Mouse (Mus musculus): ENCODE measurements at regions not wholly inside any gene's neighbourhood (a gene's known extent, or its start where the extent isn't known, plus 50 kb on each side); places are given as distances from the start of the nearest gene placed in this dataset.

DNA sequence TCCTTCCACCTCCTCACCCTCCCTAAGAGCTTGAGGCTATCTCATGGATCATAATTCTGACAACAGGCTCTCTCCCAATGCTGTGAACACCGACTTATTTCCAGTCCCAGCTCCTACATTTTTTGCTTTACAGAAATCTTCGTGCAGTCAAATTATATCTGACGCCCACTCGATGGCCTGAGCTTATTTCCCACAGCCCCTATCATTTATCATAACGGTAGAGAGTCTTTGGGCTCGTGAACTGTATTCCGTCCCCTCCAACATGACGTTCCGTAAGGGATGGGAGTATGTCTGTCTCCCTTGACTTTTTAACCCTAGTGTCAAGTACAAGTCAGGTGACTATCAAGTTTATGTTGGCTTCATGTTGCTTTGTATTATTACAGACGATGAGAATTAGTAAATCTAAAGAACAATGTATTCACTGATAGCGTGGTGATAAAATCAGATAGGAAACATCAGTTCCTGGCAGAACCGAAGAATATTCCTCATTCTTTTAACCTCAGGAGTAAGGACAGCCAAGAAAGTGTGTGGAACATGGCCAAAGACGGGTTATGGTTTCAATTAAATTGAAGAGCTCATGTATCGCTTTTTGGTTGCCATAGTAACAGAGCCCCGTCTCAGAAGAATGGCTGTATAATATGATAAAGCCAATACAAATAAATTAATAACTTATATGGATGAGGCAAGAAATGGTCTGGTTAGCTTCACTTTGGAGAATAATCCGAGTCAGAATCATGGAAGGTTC lies 145.5 kb upstream of the Dyrk2 start:
- Histone ChIP-seq H3K36me3 (ENCODE audit: insufficient read depth, low read length) (no peaks in the 10 kb centered on the region), H3K27me3 (ENCODE audit: insufficient read depth, low read length) (no peaks in the 10 kb centered on the region)
- TF ChIP-seq POU5F1 (IDR thresholded peaks at IDR 0.05; ENCODE audit: borderline replicate concordance, low read length), result no peak
- TF ChIP-seq CTCF (conservative IDR thresholded peaks at IDR 0.05; ENCODE audit: low read length), result no peak
- TF ChIP-seq NANOG (IDR thresholded peaks at IDR 0.05; ENCODE audit: borderline replicate concordance, low read length), result no peak

DNA sequence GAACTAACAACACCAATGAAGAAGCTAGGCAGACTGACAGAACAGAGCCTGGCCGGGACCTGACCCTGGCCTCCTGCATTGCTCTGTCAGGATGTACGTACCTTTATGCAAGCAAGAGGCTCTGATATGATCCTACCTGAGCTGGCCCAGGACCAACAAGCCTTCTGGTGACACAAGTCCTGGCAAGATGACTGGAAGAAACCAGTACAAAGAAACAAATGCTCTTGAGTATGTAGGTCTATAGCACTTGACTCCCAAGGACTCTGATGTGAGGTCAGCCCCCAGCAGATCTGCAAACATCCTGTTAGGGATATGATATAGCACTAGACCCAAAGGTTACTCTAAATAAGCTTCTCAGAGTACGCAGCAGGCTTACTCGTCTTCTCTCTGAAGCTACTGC lies 144.7 kb upstream of the Dyrk2 start:
- Histone ChIP-seq H3K4me1 (replicated peaks; ENCODE audit: low read depth, low read length) (0 out of 2 replicates have a peak, but pooled peaks cover 4% of the 10 kb centered on the region), H3K9me3 (ENCODE audit: low read length) (no peaks in the 10 kb centered on the region), H3K27me3 (ENCODE audit: insufficient read depth, low read length) (no peaks in the 10 kb centered on the region), H3K36me3 (ENCODE audit: insufficient read depth, low read length) (no peaks in the 10 kb centered on the region), H3K4me3 (replicated peaks; ENCODE audit: low read length) (no peak overlapping the region)
- TF ChIP-seq CTCF (conservative IDR thresholded peaks at IDR 0.05; ENCODE audit: low read length) (no peak), NANOG (IDR thresholded peaks at IDR 0.05; ENCODE audit: borderline replicate concordance, low read length) (no peak), POU5F1 (IDR thresholded peaks at IDR 0.05; ENCODE audit: borderline replicate concordance, low read length) (no peak)

More for the DNA sequence above, 145.5 kb upstream of the Dyrk2 start:
- Histone ChIP-seq H3K9me3 (ENCODE audit: low read length) (no peaks in the 10 kb centered on the region), H3K4me3 (replicated peaks; ENCODE audit: low read length) (no peak overlapping the region), H3K4me1 (replicated peaks; ENCODE audit: low read depth, low read length) (0 out of 2 replicates have a peak, but pooled peaks cover 4% of the 10 kb centered on the region)

DNA sequence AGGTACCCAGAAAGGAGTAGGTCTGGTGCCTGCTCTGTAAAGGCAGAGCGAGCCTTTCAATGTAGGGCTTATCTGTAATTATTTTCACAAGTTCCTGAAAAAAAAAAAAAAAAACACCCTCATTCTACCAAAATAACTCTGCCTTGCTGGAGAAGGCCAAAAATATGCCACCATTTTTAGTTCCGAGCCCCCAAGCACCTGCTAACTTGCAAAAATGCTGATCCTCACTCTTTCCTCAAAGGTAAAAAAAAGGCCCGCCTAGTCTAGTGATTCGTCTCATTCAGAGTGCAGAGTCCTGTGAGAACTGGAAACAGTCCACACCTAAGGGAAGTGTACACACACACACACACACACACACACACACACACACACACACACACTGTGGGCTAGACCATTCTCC lies 143.7 kb upstream of the Dyrk2 start:
- 0 out of 2 replicates have a peak, but pooled peaks cover 4% of the 10 kb centered on the region for H3K4me1 ChIP-seq (replicated peaks; ENCODE audit: low read depth, low read length)
- no peaks in the 10 kb centered on the region for H3K27me3 ChIP-seq (ENCODE audit: insufficient read depth, low read length)
- no peak for TF ChIP-seq POU5F1 (IDR thresholded peaks at IDR 0.05; ENCODE audit: borderline replicate concordance, low read length)
- no peaks in the 10 kb centered on the region for H3K36me3 ChIP-seq (ENCODE audit: insufficient read depth, low read length)
- no peaks in the 10 kb centered on the region for H3K9me3 ChIP-seq (ENCODE audit: low read length)
- H3K4me3 ChIP-seq (replicated peaks; ENCODE audit: low read length), result no peak overlapping the region

DNA sequence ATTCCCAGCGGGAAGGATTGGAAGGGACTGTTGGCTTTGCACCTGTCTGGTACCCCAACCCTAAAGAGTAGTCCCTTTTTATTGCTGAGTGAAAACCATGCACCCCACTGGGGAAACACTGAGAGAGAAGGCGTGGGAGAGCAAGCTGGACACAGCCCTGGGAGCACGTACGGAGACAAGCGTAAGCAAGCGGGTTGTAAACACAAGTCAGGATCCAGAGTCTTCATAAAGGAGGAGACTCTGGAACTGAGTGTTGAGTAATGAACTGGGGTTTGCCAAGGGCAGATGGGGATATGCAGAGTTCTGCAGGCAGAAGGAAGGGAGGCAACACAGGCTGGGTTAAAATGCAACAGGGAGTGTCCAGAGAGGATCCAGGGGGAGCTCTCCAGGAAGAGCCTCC lies 141.5 kb upstream of the Dyrk2 start:
- TF ChIP-seq POU5F1 (IDR thresholded peaks at IDR 0.05; ENCODE audit: borderline replicate concordance, low read length) (no peak), CTCF (conservative IDR thresholded peaks at IDR 0.05; ENCODE audit: low read length) (no peak)
- H3K36me3 ChIP-seq (ENCODE audit: insufficient read depth, low read length), result no peaks in the 10 kb centered on the region
- H3K4me3 ChIP-seq (replicated peaks; ENCODE audit: low read length), result no peak overlapping the region
- H3K9me3 ChIP-seq (ENCODE audit: low read length), result no peaks in the 10 kb centered on the region
- H3K27me3 ChIP-seq (ENCODE audit: insufficient read depth, low read length), result no peaks in the 10 kb centered on the region
- H3K4me1 ChIP-seq (replicated peaks; ENCODE audit: low read depth, low read length), result 0 out of 2 replicates have a peak, but pooled peaks cover 4% of the 10 kb centered on the region

DNA sequence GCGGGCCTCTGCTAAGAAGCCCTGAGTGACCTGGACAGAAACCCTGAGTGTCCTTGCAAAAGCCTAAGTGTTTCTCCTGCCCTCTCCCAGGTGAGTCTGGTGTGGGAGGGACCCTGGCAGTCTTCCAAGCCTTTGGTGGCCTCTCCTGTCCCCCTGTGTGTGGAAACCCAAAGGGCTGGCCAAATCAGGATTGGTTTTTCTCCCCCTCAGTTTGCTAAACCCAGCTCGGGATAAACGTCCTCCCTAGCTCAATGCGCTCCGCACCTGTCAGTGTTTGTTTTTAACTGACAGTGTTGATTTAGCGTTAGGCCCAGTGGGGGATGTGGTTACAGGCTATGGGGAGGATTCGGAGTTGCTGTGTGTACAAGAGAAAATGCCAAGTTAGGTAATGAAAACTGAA lies 140.9 kb upstream of the Dyrk2 start:
- H3K9me3 ChIP-seq (ENCODE audit: low read length), result no peaks in the 10 kb centered on the region
- no peaks in the 10 kb centered on the region for H3K27me3 ChIP-seq (ENCODE audit: insufficient read depth, low read length)
- 0 out of 2 replicates have a peak, but pooled peaks cover 4% of the 10 kb centered on the region for H3K4me1 ChIP-seq (replicated peaks; ENCODE audit: low read depth, low read length)
- TF ChIP-seq NANOG (IDR thresholded peaks at IDR 0.05; ENCODE audit: borderline replicate concordance, low read length), result no peak
- TF ChIP-seq CTCF (conservative IDR thresholded peaks at IDR 0.05; ENCODE audit: low read length), result no peak
- TF ChIP-seq POU5F1 (IDR thresholded peaks at IDR 0.05; ENCODE audit: borderline replicate concordance, low read length), result no peak
- no peaks in the 10 kb centered on the region for H3K36me3 ChIP-seq (ENCODE audit: insufficient read depth, low read length)
- no peak overlapping the region for H3K4me3 ChIP-seq (replicated peaks; ENCODE audit: low read length)

DNA sequence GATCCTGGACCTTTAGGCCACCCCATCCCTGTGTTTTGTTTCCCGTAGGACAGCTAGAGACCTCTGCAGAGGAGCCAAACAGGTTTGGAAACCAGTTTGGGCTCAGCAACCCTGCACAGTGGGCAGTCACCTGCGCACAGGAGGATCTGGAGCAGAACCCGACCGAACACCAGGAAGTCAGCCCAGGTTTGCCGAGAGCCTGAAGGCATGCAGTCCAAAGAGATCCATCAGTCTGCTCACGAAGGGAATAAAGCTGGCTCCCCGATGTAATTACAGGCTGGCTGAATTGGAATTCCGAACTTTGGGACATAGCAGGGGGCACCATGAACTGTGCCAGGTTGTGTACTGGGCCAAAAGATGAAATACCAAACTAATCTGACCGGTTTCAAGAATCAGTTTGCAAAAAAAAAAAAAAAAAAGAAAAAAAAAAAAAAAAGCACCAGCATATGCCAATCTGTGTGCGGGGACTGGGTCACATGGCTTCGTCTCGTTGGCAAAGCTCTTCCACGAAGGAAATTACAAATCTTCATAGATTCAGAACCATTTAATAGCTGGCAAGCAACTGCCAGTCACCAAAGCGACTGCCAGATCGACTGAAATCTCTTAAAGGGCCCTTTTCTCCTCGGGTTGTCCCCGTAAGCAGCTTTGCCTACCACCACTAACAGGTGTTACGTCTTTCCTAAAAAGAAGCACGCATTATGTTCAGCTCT lies 137.0 kb upstream of the Dyrk2 start:
- Histone ChIP-seq H3K9me3 (ENCODE audit: low read length) (no peaks in the 10 kb centered on the region), H3K36me3 (ENCODE audit: insufficient read depth, low read length) (no peaks in the 10 kb centered on the region), H3K27me3 (ENCODE audit: insufficient read depth, low read length) (no peaks in the 10 kb centered on the region), H3K4me1 (replicated peaks; ENCODE audit: low read depth, low read length) (0 out of 2 replicates have a peak, but pooled peaks cover 4% of the 10 kb centered on the region), H3K4me3 (replicated peaks; ENCODE audit: low read length) (no peak overlapping the region)
- TF ChIP-seq NANOG (IDR thresholded peaks at IDR 0.05; ENCODE audit: borderline replicate concordance, low read length), result no peak
- TF ChIP-seq CTCF (conservative IDR thresholded peaks at IDR 0.05; ENCODE audit: low read length), result no peak
- no peak for TF ChIP-seq POU5F1 (IDR thresholded peaks at IDR 0.05; ENCODE audit: borderline replicate concordance, low read length)

DNA sequence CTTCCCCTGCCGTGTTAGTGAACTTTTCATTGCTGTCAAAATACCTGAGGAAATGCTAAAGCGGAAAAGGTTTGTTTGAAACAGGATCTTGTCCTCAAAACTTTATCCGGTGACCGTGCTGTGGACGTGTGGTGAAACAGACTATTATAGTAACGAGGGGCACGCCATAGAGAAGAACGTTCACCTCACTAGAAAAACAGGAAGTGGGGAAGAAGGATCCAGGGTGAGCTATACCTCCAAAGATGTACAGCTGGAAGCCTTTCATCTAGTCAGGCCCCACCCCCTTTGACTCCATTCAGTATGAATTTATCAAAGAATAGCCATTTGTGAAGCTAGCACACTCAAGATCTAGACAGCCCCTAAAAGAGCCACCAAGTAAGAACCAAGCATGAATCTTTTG lies 135.5 kb upstream of the Dyrk2 start:
- no peaks in the 10 kb centered on the region for H3K4me1 ChIP-seq (replicated peaks; ENCODE audit: low read depth, low read length)
- H3K27me3 ChIP-seq (ENCODE audit: insufficient read depth, low read length), result no peaks in the 10 kb centered on the region
- no peaks in the 10 kb centered on the region for H3K9me3 ChIP-seq (ENCODE audit: low read length)
- no peak overlapping the region for H3K4me3 ChIP-seq (replicated peaks; ENCODE audit: low read length)
- no peak for TF ChIP-seq CTCF (conservative IDR thresholded peaks at IDR 0.05; ENCODE audit: low read length)
- TF ChIP-seq POU5F1 (IDR thresholded peaks at IDR 0.05; ENCODE audit: borderline replicate concordance, low read length), result no peak
- no peak for TF ChIP-seq NANOG (IDR thresholded peaks at IDR 0.05; ENCODE audit: borderline replicate concordance, low read length)
- no peaks in the 10 kb centered on the region for H3K36me3 ChIP-seq (ENCODE audit: insufficient read depth, low read length)

DNA sequence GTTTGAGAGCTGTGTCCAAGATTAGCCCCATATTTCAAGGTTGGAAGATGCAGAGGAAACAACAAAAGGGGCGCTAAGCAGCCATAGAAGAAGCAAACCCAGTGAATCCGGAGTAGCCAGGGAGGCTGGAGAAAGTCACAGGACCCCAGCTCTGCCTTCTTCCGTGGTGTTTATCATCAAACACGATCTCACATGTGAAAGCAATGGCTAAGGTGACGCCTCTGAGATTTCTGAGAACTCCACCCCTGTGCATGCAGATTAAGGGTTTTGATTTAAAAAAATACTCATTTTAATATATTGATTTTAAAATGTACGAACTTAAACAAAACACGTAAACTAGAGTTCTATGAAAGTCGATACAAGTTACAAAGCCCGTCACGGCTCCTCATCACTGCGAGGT lies 134.4 kb upstream of the Dyrk2 start:
- no peak for TF ChIP-seq POU5F1 (IDR thresholded peaks at IDR 0.05; ENCODE audit: borderline replicate concordance, low read length)
- TF ChIP-seq NANOG (IDR thresholded peaks at IDR 0.05; ENCODE audit: borderline replicate concordance, low read length), result no peak
- TF ChIP-seq CTCF (conservative IDR thresholded peaks at IDR 0.05; ENCODE audit: low read length), result no peak
- H3K36me3 ChIP-seq (ENCODE audit: insufficient read depth, low read length), result no peaks in the 10 kb centered on the region
- no peaks in the 10 kb centered on the region for H3K27me3 ChIP-seq (ENCODE audit: insufficient read depth, low read length)
- H3K4me3 ChIP-seq (replicated peaks; ENCODE audit: low read length), result no peak overlapping the region
- H3K4me1 ChIP-seq (replicated peaks; ENCODE audit: low read depth, low read length), result no peaks in the 10 kb centered on the region
- H3K9me3 ChIP-seq (ENCODE audit: low read length), result no peaks in the 10 kb centered on the region

Data from E14TG2a.4 (cell line).